Mouse (Mus musculus): ENCODE results near the gene Pld4. TPM values are rescaled to one million over a fixed set of nuclear protein-coding genes. Genes with fewer than 3 reads are reported as not detected.
A peak's percentile ranks its signal among the peaks of the same experiment; 100 is the strongest.

The Pld4 gene
- total and polyA plus RNA-seq, 3 experiments: 112 to 226 (median 149) TPM

GRCm38 (mm10) chr12:112713984-112714383 lies 46.5 kb upstream of the Pld4 start:
- Histone ChIP-seq H3K9ac (ENCODE audit: insufficient read depth, low read depth) (no peak overlapping the region), H3K79me2 (replicated peaks; ENCODE audit: control insufficient read depth, extremely low read depth, insufficient read depth, poor library complexity, severe bottlenecking) (no peaks in the 10 kb centered on the region), H3K9me3 (replicated peaks; ENCODE audit: low read length) (peaks cover 7% of the 10 kb centered on the region), H3K4me3 (replicated peaks in 1 of 3; ENCODE audit: low read depth in 2 of 3, low read length in 2 of 3, poor library complexity in 1 of 3) (no peak overlapping the region), H3K4me1 (ENCODE audit: control insufficient read depth in 1 of 2, insufficient read depth in 2 of 2) (peaks cover 2 to 5% of the 10 kb centered on the region in 2 experiments; a peak in 3 of 4 replicates), H3K27ac (ENCODE audit: insufficient read depth, low read depth) (no peak overlapping the region), H3K27me3 (replicated peaks) (peaks cover 49% of the 10 kb centered on the region), H3K36me3 (replicated peaks in 1 of 2; ENCODE audit: control insufficient read depth in 1 of 2, insufficient read depth in 1 of 2, low read length in 1 of 2) (no peaks in the 10 kb centered on the region), H3K4me2 (ENCODE audit: insufficient read depth, low read depth, poor library complexity, severe bottlenecking) (no peak overlapping the region)
- TF ChIP-seq ZMIZ1 (IDR thresholded peaks at IDR 0.05; ENCODE audit: low read depth, low read length): no peak
- TF ChIP-seq MAX (IDR thresholded peaks at IDR 0.05; ENCODE audit: low read length): no peak
- TF ChIP-seq POLR2AphosphoS2 (IDR thresholded peaks at IDR 0.05; ENCODE audit: low read depth, low read length): no peak
- no peak for TF ChIP-seq IRF4 (IDR thresholded peaks at IDR 0.05; ENCODE audit: low read depth, low read length)
- no peak for TF ChIP-seq MEF2A (IDR thresholded peaks at IDR 0.05; ENCODE audit: borderline replicate concordance, low read depth, low read length)
- in situ Hi-C loops (cut with MboI; ENCODE audit: low pct_ligation_motif_present, low pct_unique_long_range_greater_than_20kb, low sequenced_read_pairs) (no loop called here), dilution Hi-C loops (cut with MboI; ENCODE audit: extremely low pct_ligation_motif_present, extremely low pct_unique_long_range_greater_than_20kb, low sequenced_read_pairs) (no loop called here)
- no peak for DNase-seq (ENCODE audit: extremely low read depth)

- Histone ChIP-seq H3K79me2 (replicated peaks; ENCODE audit: control insufficient read depth, extremely low read depth, insufficient read depth, poor library complexity, severe bottlenecking) (no peaks in the 10 kb centered on the region), H3K9me3 (replicated peaks; ENCODE audit: low read length) (no peaks in the 10 kb centered on the region), H3K27me3 (replicated peaks) (peaks cover 40% of the 10 kb centered on the region), H3K4me1 (ENCODE audit: control insufficient read depth in 1 of 2, insufficient read depth in 2 of 2) (peaks cover 6 to 14% of the 10 kb centered on the region in 2 experiments; a peak in 3 of 4 replicates), H3K27ac (ENCODE audit: insufficient read depth, low read depth) (no peak overlapping the region), H3K4me2 (ENCODE audit: insufficient read depth, low read depth, poor library complexity, severe bottlenecking) (no peak overlapping the region), H3K9ac (ENCODE audit: insufficient read depth, low read depth) (no peak overlapping the region), H3K36me3 (replicated peaks in 1 of 2; ENCODE audit: control insufficient read depth in 1 of 2, insufficient read depth in 1 of 2, low read length in 1 of 2) (no peaks in the 10 kb centered on the region), H3K4me3 (replicated peaks in 1 of 3; ENCODE audit: low read depth in 2 of 3, low read length in 2 of 3, poor library complexity in 1 of 3) (no peak overlapping the region)
- DNase-seq (ENCODE audit: extremely low read depth): peak; percentile 64
- in situ Hi-C loops (cut with MboI; ENCODE audit: low pct_ligation_motif_present, low pct_unique_long_range_greater_than_20kb, low sequenced_read_pairs) (no loop called here), dilution Hi-C loops (cut with MboI; ENCODE audit: extremely low pct_ligation_motif_present, extremely low pct_unique_long_range_greater_than_20kb, low sequenced_read_pairs) (no loop called here)
- TF ChIP-seq TBP (conservative IDR thresholded peaks at IDR 0.05; ENCODE audit: low read depth, low read length): no peak
- peak; percentile 77 to 87 for TF ChIP-seq CTCF (conservative IDR thresholded peaks at IDR 0.05 in 1 of 2, IDR thresholded peaks at IDR 0.05 in 1 of 2; ENCODE audit: low read depth in 2 of 2, low read length in 2 of 2)
- no peak for TF ChIP-seq ETS1 (conservative IDR thresholded peaks at IDR 0.05; ENCODE audit: low read depth, low read length)
- no peak for TF ChIP-seq UBTF (IDR thresholded peaks at IDR 0.05; ENCODE audit: low read depth, low read length)
- no peak for TF ChIP-seq POLR2A (IDR thresholded peaks at IDR 0.05; ENCODE audit: low read depth, low read length)
- TF ChIP-seq ZKSCAN1 (IDR thresholded peaks at IDR 0.05; ENCODE audit: borderline replicate concordance, low read depth, low read length): no peak
- TF ChIP-seq MYC (IDR thresholded peaks at IDR 0.05; ENCODE audit: low read depth, low read length): peak; percentile 48; the same call in 1 of the 2 replicates
- peak; percentile 66 for TF ChIP-seq RAD21 (IDR thresholded peaks at IDR 0.05; ENCODE audit: low read depth, low read length)
- peak; percentile 68 for TF ChIP-seq SMC3 (IDR thresholded peaks at IDR 0.05; ENCODE audit: low read depth, low read length)
- TF ChIP-seq CHD1 (IDR thresholded peaks at IDR 0.05; ENCODE audit: low read depth, low read length): no peak
Measured at GRCm38 (mm10) chr12:112717140-112717539, 43.3 kb upstream of the Pld4 start.

- no peak for DNase-seq (ENCODE audit: extremely low read depth)
- Histone ChIP-seq H3K4me2 (ENCODE audit: insufficient read depth, low read depth, poor library complexity, severe bottlenecking) (no peak overlapping the region), H3K4me1 (ENCODE audit: control insufficient read depth in 1 of 2, insufficient read depth in 2 of 2) (peaks cover 11 to 20% of the 10 kb centered on the region in 2 experiments), H3K9me3 (replicated peaks; ENCODE audit: low read length) (no peaks in the 10 kb centered on the region), H3K27me3 (replicated peaks) (peaks cover 52% of the 10 kb centered on the region), H3K4me3 (replicated peaks in 1 of 3; ENCODE audit: low read depth in 2 of 3, low read length in 2 of 3, poor library complexity in 1 of 3) (no peak overlapping the region), H3K79me2 (replicated peaks; ENCODE audit: control insufficient read depth, extremely low read depth, insufficient read depth, poor library complexity, severe bottlenecking) (no peaks in the 10 kb centered on the region), H3K27ac (ENCODE audit: insufficient read depth, low read depth) (no peak overlapping the region), H3K36me3 (replicated peaks in 1 of 2; ENCODE audit: control insufficient read depth in 1 of 2, insufficient read depth in 1 of 2, low read length in 1 of 2) (no peaks in the 10 kb centered on the region), H3K9ac (ENCODE audit: insufficient read depth, low read depth) (no peak overlapping the region)
- in situ Hi-C loops (cut with MboI; ENCODE audit: low pct_ligation_motif_present, low pct_unique_long_range_greater_than_20kb, low sequenced_read_pairs) (no loop called here), dilution Hi-C loops (cut with MboI; ENCODE audit: extremely low pct_ligation_motif_present, extremely low pct_unique_long_range_greater_than_20kb, low sequenced_read_pairs) (no loop called here)
- TF ChIP-seq ZC3H11A (IDR thresholded peaks at IDR 0.05; ENCODE audit: low read depth, low read length): no peak
- TF ChIP-seq ZKSCAN1 (IDR thresholded peaks at IDR 0.05; ENCODE audit: borderline replicate concordance, low read depth, low read length): no peak
- TF ChIP-seq CHD2 (IDR thresholded peaks at IDR 0.05; ENCODE audit: low read length): no peak
- no peak for TF ChIP-seq EP300 (IDR thresholded peaks at IDR 0.05; ENCODE audit: low read length)
- no peak for TF ChIP-seq KAT2A (IDR thresholded peaks at IDR 0.05; ENCODE audit: insufficient replicate concordance, low read length)
- no peak for TF ChIP-seq TCF12 (IDR thresholded peaks at IDR 0.05; ENCODE audit: low read depth, low read length)
- TF ChIP-seq HCFC1 (IDR thresholded peaks at IDR 0.05; ENCODE audit: low read depth, low read length): no peak
- no peak for TF ChIP-seq MAX (IDR thresholded peaks at IDR 0.05; ENCODE audit: low read length)
- no peak for TF ChIP-seq ELF1 (IDR thresholded peaks at IDR 0.05; ENCODE audit: low read depth, low read length)
- TF ChIP-seq POLR2A (IDR thresholded peaks at IDR 0.05; ENCODE audit: low read depth, low read length): no peak
- no peak for TF ChIP-seq NELFE (IDR thresholded peaks at IDR 0.05; ENCODE audit: low read depth, low read length)
- no peak for TF ChIP-seq MAFK (IDR thresholded peaks at IDR 0.05; ENCODE audit: insufficient replicate concordance, low read length)
- TF ChIP-seq BHLHE40 (IDR thresholded peaks at IDR 0.05; ENCODE audit: low read depth, low read length): no peak
- TF ChIP-seq JUN (IDR thresholded peaks at IDR 0.05; ENCODE audit: insufficient read depth, low read depth, low read length): no peak
- no peak for TF ChIP-seq MXI1 (IDR thresholded peaks at IDR 0.05; ENCODE audit: low read depth, low read length)
- TF ChIP-seq ZMIZ1 (IDR thresholded peaks at IDR 0.05; ENCODE audit: low read depth, low read length): no peak
Measured at GRCm38 (mm10) chr12:112718995-112719394, 41.5 kb upstream of the Pld4 start.
